Mouse (Mus musculus): ENCODE measurements around the gene Ormdl2.

- TF ChIP-seq CTCF (IDR thresholded peaks at IDR 0.05; ENCODE audit: control insufficient read depth, insufficient read depth, insufficient read length), result no peak
- TF ChIP-seq USF1 (IDR thresholded peaks at IDR 0.05; ENCODE audit: low read depth), result no peak
- no peak for TF ChIP-seq MYOG (IDR thresholded peaks at IDR 0.05; ENCODE audit: control insufficient read depth, extremely low read depth, insufficient read length)
Measured at GRCm38 (mm10) chr10:128837400-128837799, 16.0 kb upstream of the Ormdl2 start.
